Mouse (Mus musculus): Measurements from ENCODE around the gene Fgd6.

Fgd6 gene

DNA sequence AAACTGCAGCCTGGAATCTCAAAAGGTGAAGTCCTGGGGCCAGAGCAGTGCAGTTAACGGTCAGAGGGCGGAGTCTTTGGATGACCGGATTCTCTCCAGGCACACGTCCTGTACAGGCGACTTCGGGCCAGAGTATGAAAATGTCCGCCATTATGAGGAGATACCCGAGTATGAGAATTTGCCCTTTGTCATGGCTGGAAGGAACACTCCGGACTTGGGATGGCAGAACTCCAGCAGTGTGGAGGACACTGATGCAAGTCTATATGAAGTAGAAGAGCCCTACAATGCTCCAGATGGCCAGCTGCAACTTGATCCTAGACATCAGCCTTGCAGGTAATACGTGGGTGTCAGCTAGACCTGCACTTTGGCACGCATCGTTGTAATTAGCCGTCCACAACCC lies 9.5 kb downstream of the Fgd6 start:
- DNase-seq (ENCODE audit: low spot score in 2 of 2): no peak

DNA sequence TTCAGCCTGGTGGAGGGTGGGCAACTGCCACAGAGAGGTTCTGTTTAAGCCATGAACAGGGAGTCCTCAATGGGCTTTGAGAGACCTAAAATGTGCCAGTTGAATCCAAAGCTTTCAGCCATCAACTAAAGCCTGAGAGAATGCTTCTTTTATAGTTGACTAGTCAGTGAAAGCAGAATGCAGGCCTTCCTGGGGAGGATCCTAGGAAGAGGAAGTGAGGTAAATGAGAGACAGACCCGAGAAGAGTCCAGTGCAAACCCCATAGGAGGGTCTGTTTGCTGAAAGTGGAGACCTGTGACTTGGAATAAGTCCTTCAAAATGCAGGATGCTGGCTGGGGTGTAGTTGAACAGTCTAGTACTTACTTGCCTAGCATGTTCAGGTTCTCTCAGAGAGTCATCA lies 11.2 kb downstream of the Fgd6 start:
- DNase-seq (ENCODE audit: low spot score in 2 of 2): no peak

GRCm38 (mm10) chr10:94047845-94048559 lies 12.2 kb downstream of the Fgd6 start:
- DNase-seq (ENCODE audit: low spot score in 2 of 2): no peak

DNA sequence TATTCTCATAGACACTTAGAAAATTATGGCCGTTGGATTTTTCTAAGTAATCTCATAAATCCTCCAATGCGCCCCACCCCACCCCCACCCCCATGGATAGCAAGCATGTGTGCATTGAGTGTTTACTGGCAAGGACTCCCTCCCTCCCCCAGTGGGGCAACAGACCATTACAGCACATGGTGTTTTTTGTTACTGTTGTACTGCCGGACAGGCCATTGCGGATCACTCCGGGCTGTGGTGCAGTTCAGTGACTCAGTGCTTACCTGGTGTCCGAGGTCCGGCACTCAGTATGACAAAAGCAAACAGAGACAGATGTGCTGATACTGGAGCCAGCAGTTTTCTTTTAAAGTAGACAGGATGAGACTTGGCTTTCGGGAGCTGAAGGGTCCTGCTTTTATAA lies 13.3 kb downstream of the Fgd6 start:
- DNase-seq (ENCODE audit: low spot score in 2 of 2): no peak

GRCm38 (mm10) chr10:94050736-94051135 lies 14.9 kb downstream of the Fgd6 start:
- no peak for DNase-seq (ENCODE audit: low spot score in 2 of 2)

- no peak for DNase-seq (ENCODE audit: low spot score in 2 of 2)
These were observed 20.7 kb downstream of the Fgd6 start for GRCm38 (mm10) chr10:94056487-94056886.

DNA sequence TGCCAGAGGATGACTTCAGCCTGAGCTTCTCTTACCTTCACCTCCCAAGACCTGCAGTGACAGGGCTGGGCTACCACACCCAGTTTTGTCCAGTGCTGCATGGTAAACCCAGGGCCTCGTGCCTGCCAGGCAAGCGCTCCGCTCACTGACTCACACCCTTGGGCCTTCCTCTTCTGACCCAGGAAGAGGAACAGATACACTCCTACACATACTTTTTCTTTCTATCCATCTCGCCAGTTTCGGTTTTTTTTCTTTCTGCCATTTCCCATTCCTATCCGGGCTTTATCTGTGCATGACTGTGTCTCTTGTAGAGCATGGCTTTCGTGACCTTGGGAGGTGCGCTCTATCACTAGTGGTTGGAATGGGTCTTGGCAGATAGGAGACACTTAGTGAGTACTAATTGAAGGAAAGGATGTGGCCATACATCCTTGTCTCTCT lies 23.8 kb downstream of the Fgd6 start:
- DNase-seq (ENCODE audit: low spot score in 2 of 2): no peak

DNA sequence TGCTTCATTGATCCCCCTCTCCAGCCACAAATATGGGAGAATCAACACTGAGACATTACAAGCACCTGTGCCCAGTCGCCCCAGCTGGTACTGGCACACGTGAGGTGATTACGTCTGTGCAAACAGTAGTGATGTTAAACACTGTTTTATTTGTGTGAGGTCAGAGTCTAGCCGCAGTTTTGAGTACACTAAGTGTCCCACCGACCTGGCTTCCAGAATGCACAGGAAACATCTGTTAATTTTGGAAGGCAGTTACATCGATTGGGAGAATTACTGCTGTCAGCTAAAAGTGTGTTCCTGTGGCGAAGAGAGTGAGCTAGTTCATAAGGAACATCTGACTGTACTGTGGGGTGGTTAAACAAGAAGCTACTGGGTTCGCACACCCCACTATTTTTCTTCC lies 24.4 kb downstream of the Fgd6 start:
- no peak for DNase-seq (ENCODE audit: low spot score in 2 of 2)

GRCm38 (mm10) chr10:94062357-94062756 lies 26.6 kb downstream of the Fgd6 start:
- no peak for DNase-seq (ENCODE audit: low spot score in 2 of 2)

- DNase-seq (ENCODE audit: low spot score in 2 of 2): no peak
These were observed 31.1 kb downstream of the Fgd6 start for GRCm38 (mm10) chr10:94066896-94067295.

- DNase-seq (ENCODE audit: low spot score in 2 of 2): no peak
These were observed 32.9 kb downstream of the Fgd6 start for GRCm38 (mm10) chr10:94068701-94069100.

GRCm38 (mm10) chr10:94071641-94072040 lies 35.8 kb downstream of the Fgd6 start:
- DNase-seq (ENCODE audit: low spot score in 2 of 2): no peak

DNA sequence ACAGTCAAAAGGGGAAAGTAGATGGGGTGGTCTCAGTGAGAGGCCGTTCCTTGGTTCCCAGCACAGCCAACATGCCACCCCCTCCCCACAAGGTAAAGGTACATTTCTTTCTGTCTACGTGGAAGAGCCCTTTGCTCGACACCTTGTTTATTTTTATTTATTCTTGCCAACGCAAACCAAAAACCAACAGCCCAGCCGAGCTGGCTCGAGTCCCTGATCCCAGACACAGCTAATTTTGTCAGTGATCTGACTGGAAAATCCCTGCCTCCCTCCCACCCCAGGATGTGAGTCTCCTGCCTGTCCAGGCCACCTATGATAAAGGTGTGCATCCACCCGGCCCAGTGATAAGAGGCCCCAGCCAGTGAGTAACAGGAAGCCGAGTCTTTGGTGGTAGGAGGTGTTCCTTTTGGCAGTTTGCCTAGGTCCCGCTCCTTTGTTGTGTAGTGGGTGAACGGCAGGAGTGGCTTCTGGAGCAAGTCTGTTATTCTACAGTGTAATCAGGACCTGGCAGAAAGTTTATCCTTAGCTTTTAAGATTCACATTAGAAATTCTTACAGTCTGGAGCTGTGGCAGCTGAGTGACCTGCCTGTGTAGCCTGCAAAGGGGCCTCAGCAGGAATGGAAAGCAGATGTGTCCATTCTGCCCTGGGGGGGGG lies 36.6 kb downstream of the Fgd6 start:
- DNase-seq (ENCODE audit: low spot score in 2 of 2): no peak

DNA sequence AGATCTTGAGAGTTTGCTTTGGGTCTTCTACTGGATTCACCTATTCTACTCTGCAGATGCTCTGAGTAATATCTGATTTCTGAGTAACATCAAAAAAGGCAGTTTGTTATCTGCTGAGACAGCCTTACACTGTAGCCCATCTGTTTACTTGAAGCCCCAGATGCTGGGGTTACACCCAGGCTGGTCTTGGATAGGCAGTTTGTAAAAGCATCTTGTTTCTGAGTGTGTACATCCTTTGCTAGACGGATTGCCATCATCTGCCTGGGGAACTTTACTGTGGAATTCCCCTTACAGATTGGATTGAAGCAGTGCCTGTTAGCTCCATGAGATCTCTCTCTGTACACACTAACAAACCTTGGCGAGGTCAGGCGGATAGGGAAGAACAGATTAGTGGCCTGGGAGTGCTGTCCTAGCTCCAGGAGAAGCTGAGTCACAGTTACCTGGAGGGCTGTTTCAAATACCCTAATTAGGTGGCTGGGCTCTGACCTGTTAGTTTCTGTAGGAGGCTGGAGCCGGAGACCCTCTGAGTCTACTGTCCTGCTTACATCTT lies 37.2 kb downstream of the Fgd6 start:
- no peak for DNase-seq (ENCODE audit: low spot score in 2 of 2)

- no peak for DNase-seq (ENCODE audit: low spot score in 2 of 2)
These were observed 41.4 kb downstream of the Fgd6 start for GRCm38 (mm10) chr10:94076966-94077825.

GRCm38 (mm10) chr10:94080740-94081139 lies 44.9 kb downstream of the Fgd6 start:
- no peak for DNase-seq (ENCODE audit: low spot score in 2 of 2)

DNA sequence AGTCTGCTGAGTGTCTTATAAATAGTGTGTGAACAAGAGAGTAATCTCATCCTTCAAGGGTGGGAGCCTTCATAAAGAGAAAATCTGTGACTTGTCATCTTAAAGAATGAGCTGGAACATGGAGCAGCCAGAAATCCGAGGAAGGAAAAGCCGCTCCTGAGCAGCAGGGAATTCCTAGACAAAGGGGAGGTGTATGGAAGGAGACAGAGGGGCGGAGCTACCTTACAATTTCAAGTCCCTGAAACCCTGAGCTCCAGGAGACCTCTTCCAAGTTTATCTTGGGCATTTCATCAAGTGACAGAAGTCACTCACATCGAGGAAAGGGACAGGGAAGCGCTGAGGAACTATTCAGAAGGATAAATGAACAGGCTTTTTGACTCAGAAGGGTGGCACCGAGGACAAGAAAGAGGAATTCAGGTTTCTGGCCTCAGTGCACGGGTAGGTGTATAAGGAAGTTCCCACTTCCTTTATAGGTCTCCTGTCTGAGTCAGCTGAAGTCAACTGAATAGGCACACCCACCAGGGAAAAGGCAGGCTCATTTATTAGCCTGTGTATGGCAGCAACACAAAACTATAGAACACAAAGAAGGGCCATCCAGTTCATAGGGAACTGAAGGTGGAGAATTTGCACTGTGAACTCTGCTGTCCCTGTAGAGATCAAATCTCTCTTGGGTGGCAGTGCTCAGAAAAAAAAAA lies 46.4 kb downstream of the Fgd6 start:
- DNase-seq (ENCODE audit: low spot score in 2 of 2): no peak

GRCm38 (mm10) chr10:94086315-94086714 lies 50.5 kb downstream of the Fgd6 start:
- DNase-seq (ENCODE audit: low spot score in 2 of 2): no peak

DNA sequence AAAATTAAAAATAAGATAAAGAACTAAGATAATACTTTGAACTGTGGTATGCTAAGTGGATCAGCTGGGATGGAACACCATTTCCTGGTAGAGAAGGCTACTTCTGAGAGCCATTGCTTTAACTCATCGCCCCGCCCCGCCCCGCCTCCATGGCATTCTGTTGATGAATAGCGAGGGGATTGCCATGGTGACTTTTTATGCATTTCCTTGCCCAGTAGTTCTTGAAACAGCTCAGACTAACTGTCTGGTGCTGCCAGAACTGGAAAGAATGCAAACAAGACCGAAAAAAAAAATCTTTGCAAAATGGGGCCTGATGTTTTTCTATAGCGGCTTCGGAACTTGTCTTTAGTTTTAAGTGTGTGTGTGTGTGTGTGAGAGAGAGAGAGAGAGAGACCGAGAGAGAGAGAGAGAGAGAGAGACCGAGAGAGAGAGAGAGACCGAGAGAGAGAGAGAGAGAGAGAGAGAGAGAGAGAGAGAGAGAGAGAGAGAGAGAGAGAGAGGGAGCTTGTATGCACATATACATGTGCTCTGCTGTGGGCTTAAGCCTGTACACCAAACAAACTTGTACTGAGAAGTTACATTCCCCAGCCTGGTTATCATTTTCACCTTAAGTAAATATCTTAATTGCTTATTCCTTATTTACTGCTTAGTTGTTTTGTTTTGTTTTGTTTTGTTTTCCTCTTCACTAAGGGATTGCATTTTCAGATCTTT lies 51.7 kb downstream of the Fgd6 start:
- no peak for DNase-seq (ENCODE audit: low spot score in 2 of 2)

GRCm38 (mm10) chr10:94090032-94090431 lies 54.2 kb downstream of the Fgd6 start:
- no peak for DNase-seq (ENCODE audit: low spot score in 2 of 2)

DNA sequence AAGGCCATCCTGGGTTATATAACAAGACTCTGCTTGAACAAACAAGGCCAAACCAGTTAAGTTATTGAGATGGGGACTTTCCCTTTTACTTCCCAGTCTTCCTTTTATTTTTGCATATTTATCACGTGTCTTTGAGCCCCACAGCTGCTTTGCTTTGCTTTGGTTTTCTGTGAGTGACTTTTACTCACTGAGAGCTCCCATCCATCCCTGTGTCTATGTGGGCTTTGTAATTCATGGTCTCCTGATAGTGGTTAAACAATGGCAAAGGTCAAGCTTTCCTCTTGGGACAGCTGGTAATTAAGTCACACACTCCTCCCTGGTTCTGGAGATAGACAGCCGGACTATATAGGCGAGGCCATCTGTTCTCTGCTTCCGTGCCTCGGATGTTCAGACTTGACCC lies 57.7 kb downstream of the Fgd6 start:
- no peak for DNase-seq (ENCODE audit: low spot score in 2 of 2)

All from frontal cortex, postnatal 14 days (tissue).